Mouse (Mus musculus) CD4-positive naive resting alpha-beta T cell, adult 57 days (primary cell): ENCODE measurements around the gene Fdxr. TPM values are rescaled to one million over a fixed set of nuclear protein-coding genes. Genes with fewer than 3 reads are reported as not detected.

Experiments
- total RNA-seq: library from RNA; stranded (reverse); gene quantifications from one replicate; pipeline ENCODE4 v1.2.4, GENCODE M21; 2023

The Fdxr gene
- total RNA-seq, result 22.9 TPM

DNA sequence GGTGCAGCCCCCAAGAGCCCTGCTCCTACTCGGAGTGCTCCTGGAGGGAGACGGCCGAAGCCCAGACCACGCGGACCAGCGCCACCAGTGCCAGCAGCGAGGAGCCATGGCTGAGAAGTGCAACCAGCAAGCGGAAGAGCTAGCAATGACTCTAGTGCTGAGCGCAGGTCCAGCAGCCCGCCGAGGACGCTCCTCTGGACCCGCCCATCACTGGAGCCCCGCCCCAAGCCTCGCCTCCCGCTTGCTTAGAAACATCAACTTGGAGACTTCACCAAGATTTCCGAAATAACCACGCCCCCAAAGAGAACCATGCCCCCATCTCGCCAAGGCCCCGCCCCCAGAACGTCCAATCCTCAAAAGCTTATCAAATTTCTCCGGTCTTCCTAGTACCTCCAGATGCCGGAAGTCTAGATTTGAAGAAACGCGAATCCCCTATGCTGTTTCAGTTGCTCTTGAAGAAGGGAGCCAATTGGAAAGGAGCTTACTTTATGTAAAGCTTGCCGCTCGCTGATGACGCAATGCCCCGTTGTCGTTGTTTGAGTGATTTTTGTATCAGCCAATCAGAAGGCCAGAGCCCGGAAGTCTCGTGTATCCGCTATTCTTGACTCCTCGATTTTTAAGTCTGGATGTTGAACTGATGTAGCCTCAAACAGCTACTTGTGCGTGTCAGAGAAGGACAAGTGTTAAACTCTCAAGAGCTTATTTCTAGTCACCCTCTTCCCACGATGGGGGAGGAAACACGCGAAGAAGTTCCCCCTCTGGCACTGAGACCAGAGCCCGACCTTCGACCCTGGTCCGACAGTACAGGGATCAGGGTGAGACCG is at the start of gene Fdxr:
TSS of gene Fdxr (minus strand) at position 271 of the 824 bp plus-strand sequence.

DNA sequence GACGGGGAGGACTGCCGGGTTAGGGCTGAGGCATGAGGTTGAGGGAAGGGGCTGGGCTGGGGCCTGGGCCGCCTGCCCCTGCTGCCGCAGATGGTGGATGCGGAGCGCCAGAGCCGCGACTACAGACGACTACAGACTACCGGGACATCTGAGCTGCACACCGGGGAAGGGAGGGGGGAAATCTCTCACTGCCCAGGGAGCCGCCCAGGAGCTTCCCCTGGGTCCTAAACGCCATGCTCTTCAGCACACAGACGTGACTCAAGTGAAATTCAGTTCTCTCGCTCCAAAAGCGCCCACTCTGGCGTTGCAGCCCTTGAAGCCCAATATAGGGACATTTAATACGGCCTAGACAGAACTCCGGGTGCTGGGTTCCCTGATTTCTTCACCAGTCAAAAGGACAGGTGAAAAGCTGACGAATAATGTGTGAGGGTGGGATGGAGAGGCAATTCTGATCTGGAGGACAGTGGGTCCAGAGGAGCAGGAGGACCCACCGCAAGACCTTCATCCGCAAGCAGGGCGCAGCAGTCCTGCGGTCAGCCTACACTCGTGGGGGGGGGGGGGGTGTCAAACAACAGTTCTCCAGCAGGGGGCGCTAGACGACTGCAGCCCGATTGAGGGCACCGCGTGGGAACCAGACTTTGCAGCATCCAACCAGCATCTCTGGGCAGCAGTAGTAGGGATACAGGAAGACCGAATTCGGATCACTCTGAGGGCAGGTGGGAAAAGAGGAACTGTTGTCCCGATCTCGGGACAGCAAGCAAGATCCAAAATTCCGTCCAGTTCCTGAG is 45.2 kb upstream of the Fdxr start, which contains the start of gene Ush1g:
TSS of gene Ush1g (minus strand) at position 136 of the 788 bp plus-strand sequence.

DNA sequence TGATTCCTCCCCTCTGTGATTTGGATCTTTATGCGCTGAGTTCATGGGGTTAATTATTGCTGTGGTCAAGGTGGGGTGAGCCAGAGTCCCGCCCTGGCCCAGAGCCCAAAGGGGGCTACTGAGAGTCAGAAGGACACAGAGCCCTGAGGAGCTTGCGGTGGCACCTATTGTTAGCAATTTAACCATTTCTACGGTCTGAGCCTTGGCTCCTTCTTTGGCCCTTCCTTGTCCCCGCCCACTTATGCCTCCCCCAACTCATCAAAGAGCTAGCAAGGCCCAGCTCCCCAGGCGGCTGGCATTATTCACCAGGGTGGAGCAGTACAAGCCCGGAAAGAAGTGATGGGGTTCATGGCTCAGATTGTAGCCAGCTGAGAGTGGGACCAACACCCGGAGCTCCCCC is 30.0 kb upstream of the Fdxr start, which contains the start of gene Otop2:
TSS of gene Otop2 (plus strand) at position 301 of the 400 bp plus-strand sequence.

DNA sequence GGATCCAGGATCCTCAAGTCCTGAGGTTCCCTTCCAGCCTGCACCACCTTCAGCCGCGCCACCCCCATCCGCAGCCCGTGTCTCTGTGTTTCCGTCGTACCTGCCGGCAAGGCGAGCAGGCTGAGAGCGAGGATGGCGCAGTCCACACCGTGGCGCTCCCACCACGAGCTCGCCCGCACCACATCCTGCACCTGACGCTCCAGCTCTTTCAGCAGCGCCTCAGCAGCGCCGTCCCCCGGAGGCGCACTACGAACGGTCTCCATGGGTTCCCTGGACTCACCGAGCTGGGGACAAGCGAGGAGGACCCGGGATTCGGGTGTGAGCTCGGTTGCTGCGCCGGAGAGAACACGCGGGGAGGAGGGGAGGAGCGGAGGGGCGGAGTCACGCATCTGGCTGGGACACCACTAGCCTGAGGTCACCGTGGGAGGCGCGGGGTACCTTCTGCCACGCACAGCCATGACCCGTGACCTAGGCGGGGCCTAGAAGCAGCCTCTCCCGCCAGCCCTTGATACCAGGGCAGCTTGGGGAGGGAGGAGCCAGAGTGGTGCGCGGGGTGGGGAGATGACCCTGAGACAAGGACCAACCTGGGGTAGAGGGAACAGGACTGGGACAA is 20.5 kb upstream of the Fdxr start, which contains the start of gene Fads6:
TSS of gene Fads6 (minus strand) at position 450 of the 613 bp plus-strand sequence.

DNA sequence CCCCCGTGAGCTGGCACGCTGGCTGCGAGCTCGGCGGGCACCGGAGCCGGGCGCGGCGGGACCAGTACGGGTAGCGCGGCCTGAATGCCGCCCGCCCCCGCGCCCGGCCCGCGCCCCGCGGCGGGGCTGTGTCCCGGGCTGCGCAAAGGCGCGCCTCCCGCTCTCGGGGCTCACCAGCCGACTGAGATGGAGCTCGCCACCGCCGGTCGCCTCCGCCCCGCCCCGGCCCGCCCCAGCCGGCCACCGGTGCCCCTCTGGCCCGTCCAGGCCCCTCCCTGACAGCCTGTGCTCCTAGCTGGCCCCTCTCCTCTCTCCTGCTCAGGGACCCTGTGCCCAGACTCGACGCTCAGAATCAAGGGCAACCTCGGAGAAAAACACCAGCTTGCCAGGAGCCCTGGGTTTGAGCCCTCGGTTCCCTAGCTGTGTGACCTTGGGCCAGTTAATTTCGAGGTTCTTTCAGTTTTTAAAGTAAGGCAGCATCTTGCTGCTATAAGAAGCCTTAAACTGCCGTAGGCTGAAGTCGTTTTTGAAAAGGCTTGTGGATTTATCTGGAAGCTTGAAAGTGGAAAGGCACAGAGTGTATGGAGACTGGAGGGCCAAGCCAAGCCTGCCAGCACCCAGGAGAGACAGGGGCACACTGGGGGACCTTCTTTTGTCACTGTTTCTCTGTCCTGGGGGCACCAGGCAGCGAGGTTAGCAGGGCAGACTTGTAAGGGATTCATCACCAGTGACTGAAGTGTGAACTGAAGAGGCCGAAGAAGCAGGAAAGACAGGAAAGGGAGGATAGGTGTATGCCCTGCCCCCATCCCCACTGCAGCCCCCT is 9.6 kb downstream of the Fdxr start, which contains the start of gene Grin2c:
TSS of gene Grin2c (minus strand) at position 183 of the 823 bp plus-strand sequence.

Other genes with a start within 250 kb of the Fdxr start
- 0.83 TPM for gene Cd300ld5, start 239.3 kb downstream of the Fdxr start, total RNA-seq
- 0.83 TPM for gene Cd300ld3, start 228.6 kb downstream of the Fdxr start, total RNA-seq
- 0.83 TPM for gene Cd300e, start 214.9 kb downstream of the Fdxr start, total RNA-seq
- gene Rab37, start 185.6 kb downstream of the Fdxr start, total RNA-seq, result 37.7 TPM
- 0.65 TPM for gene Cd300lf, start 143.1 kb downstream of the Fdxr start, total RNA-seq
- gene Slc9a3r1, start 113.7 kb downstream of the Fdxr start, total RNA-seq, result 202 TPM
- gene Tmem104, start 89.6 kb downstream of the Fdxr start, total RNA-seq, result 11.1 TPM
- gene Nat9, start 89.2 kb downstream of the Fdxr start, total RNA-seq, result 7.2 TPM
- gene Grin2c, start 9.8 kb downstream of the Fdxr start, total RNA-seq, result 0.21 TPM
- 2.3 TPM for gene Fads6, start 20.6 kb upstream of the Fdxr start, total RNA-seq
- gene Otop2, start 30.1 kb upstream of the Fdxr start, total RNA-seq, result not detected
- gene Ush1g, start 45.0 kb upstream of the Fdxr start, total RNA-seq, result not detected
- gene Otop3, start 57.7 kb upstream of the Fdxr start, total RNA-seq, result not detected
- 33.8 TPM for gene Hid1, start 90.7 kb upstream of the Fdxr start, total RNA-seq
- 1.2 TPM for gene Cdr2l, start 104.9 kb upstream of the Fdxr start, total RNA-seq
- 120 TPM for gene Mrpl58, start 126.7 kb upstream of the Fdxr start, total RNA-seq
- 235 TPM for gene Atp5h, start 142.9 kb upstream of the Fdxr start, total RNA-seq
- gene Kctd2, start 143.1 kb upstream of the Fdxr start, total RNA-seq, result 51.3 TPM
- 0.30 TPM for gene Trim80, start 163.5 kb upstream of the Fdxr start, total RNA-seq
- 20.0 TPM for gene Slc16a5, start 185.4 kb upstream of the Fdxr start, total RNA-seq
- gene Armc7, start 198.6 kb upstream of the Fdxr start, total RNA-seq, result 29.3 TPM
- 114 TPM for gene Nt5c, start 214.8 kb upstream of the Fdxr start, total RNA-seq
- 166 TPM for gene Jpt1, start 237.3 kb upstream of the Fdxr start, total RNA-seq